Mouse (Mus musculus): ENCODE data around the gene Gm8011. TPM values are rescaled to one million over a fixed set of nuclear protein-coding genes. Genes with fewer than 3 reads are reported as not detected.
"Not testable (repeated sequence)": the region's sequence is repeated elsewhere in the genome, so short reads cannot be mapped to it uniquely, and the experiment has no call there.

Gm8011 gene
- not detected for total RNA-seq (2021)
- long read RNA-seq, experiment 1, result 0 reads
- long read RNA-seq, experiment 2, result 0 reads

DNA sequence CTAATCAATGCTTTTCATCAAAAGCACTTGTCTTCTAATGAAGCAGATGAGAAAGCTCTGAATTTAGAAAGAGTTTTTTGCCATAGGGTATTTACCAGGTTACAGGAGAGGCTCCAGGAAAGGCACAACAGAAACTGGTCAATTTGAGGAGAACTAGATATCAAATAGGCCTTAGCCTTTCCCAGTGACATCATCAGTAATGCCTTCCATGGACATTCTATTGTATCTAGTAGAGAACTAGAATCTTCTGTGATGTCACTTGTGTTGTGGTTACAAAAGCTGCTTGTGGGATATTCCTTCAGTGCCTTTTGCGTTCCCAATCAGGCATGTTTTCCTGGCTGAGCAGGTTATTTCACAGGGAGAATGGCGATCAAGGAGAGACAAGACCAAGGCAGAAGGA lies at the start of gene Gm8011:
Gene Gm8011 (plus strand): TSS at position 301 of the 400 bp plus-strand sequence.
- intact Hi-C loops (cut with DNase I), result not testable (repeated sequence)

GRCm38 (mm10) chr14:42439573-42439972 lies 24.1 kb upstream of the Gm8011 start, which contains the start of gene Gm8005:
TSS of gene Gm8005 (minus strand) at chr14:42439673.
- H3K27ac ChIP-seq; intact Hi-C loops (cut with DNase I); DNase-seq: not testable (repeated sequence)

More for the DNA sequence above, at the start of gene Gm8011:
- not testable (repeated sequence) for H3K27ac ChIP-seq, DNase-seq, H3K4me3 ChIP-seq

GRCm38 (mm10) chr14:42502249-42502648 lies 38.6 kb downstream of the Gm8011 start, which contains the start of gene Gm8020:
TSS of gene Gm8020 (minus strand) at chr14:42502349.
- intact Hi-C loops (cut with DNase I); H3K4me3 ChIP-seq; DNase-seq; H3K27ac ChIP-seq: not testable (repeated sequence)

More at GRCm38 (mm10) chr14:42439573-42439972, 24.1 kb upstream of the Gm8011 start, which contains the start of gene Gm8005:
- not testable (repeated sequence) for H3K4me3 ChIP-seq

Other genes starting within 250 kb of the Gm8011 start
- gene Gm17026, start 203.8 kb upstream of the Gm8011 start, total RNA-seq (2021), result not detected
- gene Gm9611, start 166.5 kb upstream of the Gm8011 start, total RNA-seq (2021), result not detected
- not detected for gene Gm7995, start 153.7 kb upstream of the Gm8011 start, total RNA-seq (2021)
- gene Gm8005, start 24.2 kb upstream of the Gm8011 start, total RNA-seq (2021), result not detected
- gene Gm8020, start 38.5 kb downstream of the Gm8011 start, total RNA-seq (2021), result not detected
- gene Gm8024, start 60.4 kb downstream of the Gm8011 start, total RNA-seq (2021), result not detected
- gene Gm17124, start 136.0 kb downstream of the Gm8011 start, total RNA-seq (2021), result not detected
- not detected for gene Gm3633, start 178.0 kb downstream of the Gm8011 start, total RNA-seq (2021)
- not detected for gene Gm10378, start 192.1 kb downstream of the Gm8011 start, total RNA-seq (2021)

Data from gastrocnemius, adult 2 months (tissue).